Mouse (Mus musculus): ENCODE measurements around the gene Ccdc65. TPM values are rescaled to one million over a fixed set of nuclear protein-coding genes. Genes with fewer than 3 reads are reported as not detected.

The Ccdc65 gene
- polyA plus RNA-seq, 1 experiment = 158 TPM

- Histone ChIP-seq H3K27me3 (ENCODE audit: control insufficient read depth, insufficient read depth, low read length) (no peaks in the 10 kb centered on the region), H3K4me1 (ENCODE audit: control insufficient read depth, insufficient read depth, low read length) (peaks cover 6% of the 10 kb centered on the region), H3K4me3 (ENCODE audit: control insufficient read depth, low read depth, low read length) (no peak overlapping the region), H3K27ac (ENCODE audit: control insufficient read depth, insufficient read depth, low read depth, low read length) (no peak overlapping the region), H3K36me3 (ENCODE audit: control insufficient read depth, insufficient read depth, low read length) (no peaks in the 10 kb centered on the region)
- TF ChIP-seq POLR2A (IDR thresholded peaks at IDR 0.05; ENCODE audit: control insufficient read depth, low read depth, low read length) = no peak
- no peak for TF ChIP-seq CTCF (IDR thresholded peaks at IDR 0.05; ENCODE audit: control insufficient read depth, insufficient read depth, insufficient replicate concordance, low read depth, low read length)
These were observed 27.3 kb upstream of the Ccdc65 start for GRCm38 (mm10) chr15:98680660-98681059.

- no peak for TF ChIP-seq CTCF (IDR thresholded peaks at IDR 0.05; ENCODE audit: control insufficient read depth, insufficient read depth, insufficient replicate concordance, low read depth, low read length)
- H3K27ac ChIP-seq (ENCODE audit: control insufficient read depth, insufficient read depth, low read depth, low read length) = no peak overlapping the region
- peaks cover 4% of the 10 kb centered on the region for H3K4me1 ChIP-seq (ENCODE audit: control insufficient read depth, insufficient read depth, low read length)
- no peaks in the 10 kb centered on the region for H3K27me3 ChIP-seq (ENCODE audit: control insufficient read depth, insufficient read depth, low read length)
- H3K36me3 ChIP-seq (ENCODE audit: control insufficient read depth, insufficient read depth, low read length) = no peaks in the 10 kb centered on the region
- no peak overlapping the region for H3K4me3 ChIP-seq (ENCODE audit: control insufficient read depth, low read depth, low read length)
These were observed 26.4 kb upstream of the Ccdc65 start for GRCm38 (mm10) chr15:98681633-98682032.

GRCm38 (mm10) chr15:98683177-98683576 is 24.8 kb upstream of the Ccdc65 start:
- Histone ChIP-seq H3K27me3 (ENCODE audit: control insufficient read depth, insufficient read depth, low read length) (no peaks in the 10 kb centered on the region), H3K27ac (ENCODE audit: control insufficient read depth, insufficient read depth, low read depth, low read length) (no peak overlapping the region), H3K4me1 (ENCODE audit: control insufficient read depth, insufficient read depth, low read length) (no peaks in the 10 kb centered on the region), H3K36me3 (ENCODE audit: control insufficient read depth, insufficient read depth, low read length) (no peaks in the 10 kb centered on the region), H3K4me3 (ENCODE audit: control insufficient read depth, low read depth, low read length) (no peak overlapping the region)
- no peak for TF ChIP-seq CTCF (IDR thresholded peaks at IDR 0.05; ENCODE audit: control insufficient read depth, insufficient read depth, insufficient replicate concordance, low read depth, low read length)
- TF ChIP-seq POLR2A (IDR thresholded peaks at IDR 0.05; ENCODE audit: control insufficient read depth, low read depth, low read length) = no peak

- H3K4me3 ChIP-seq (ENCODE audit: control insufficient read depth, low read depth, low read length) = no peak overlapping the region
- no peaks in the 10 kb centered on the region for H3K36me3 ChIP-seq (ENCODE audit: control insufficient read depth, insufficient read depth, low read length)
- no peaks in the 10 kb centered on the region for H3K4me1 ChIP-seq (ENCODE audit: control insufficient read depth, insufficient read depth, low read length)
- TF ChIP-seq CTCF (IDR thresholded peaks at IDR 0.05; ENCODE audit: control insufficient read depth, insufficient read depth, insufficient replicate concordance, low read depth, low read length) (no peak), POLR2A (IDR thresholded peaks at IDR 0.05; ENCODE audit: control insufficient read depth, low read depth, low read length) (no peak)
- H3K27ac ChIP-seq (ENCODE audit: control insufficient read depth, insufficient read depth, low read depth, low read length) = no peak overlapping the region
- H3K27me3 ChIP-seq (ENCODE audit: control insufficient read depth, insufficient read depth, low read length) = no peaks in the 10 kb centered on the region
These were observed 24.3 kb upstream of the Ccdc65 start for GRCm38 (mm10) chr15:98683746-98684145.

GRCm38 (mm10) chr15:98685926-98686325 is 22.1 kb upstream of the Ccdc65 start:
- H3K36me3 ChIP-seq (ENCODE audit: control insufficient read depth, insufficient read depth, low read length) = no peaks in the 10 kb centered on the region
- H3K27ac ChIP-seq (ENCODE audit: control insufficient read depth, insufficient read depth, low read depth, low read length) = no peak overlapping the region
- H3K4me1 ChIP-seq (ENCODE audit: control insufficient read depth, insufficient read depth, low read length) = no peaks in the 10 kb centered on the region
- peak; percentile 56; the same call in 1 of the 2 replicates for TF ChIP-seq CTCF (IDR thresholded peaks at IDR 0.05; ENCODE audit: control insufficient read depth, insufficient read depth, insufficient replicate concordance, low read depth, low read length)
- TF ChIP-seq POLR2A (IDR thresholded peaks at IDR 0.05; ENCODE audit: control insufficient read depth, low read depth, low read length) = no peak
- no peaks in the 10 kb centered on the region for H3K27me3 ChIP-seq (ENCODE audit: control insufficient read depth, insufficient read depth, low read length)
- H3K4me3 ChIP-seq (ENCODE audit: control insufficient read depth, low read depth, low read length) = no peak overlapping the region

- no peaks in the 10 kb centered on the region for H3K4me1 ChIP-seq (ENCODE audit: control insufficient read depth, insufficient read depth, low read length)
- H3K27me3 ChIP-seq (ENCODE audit: control insufficient read depth, insufficient read depth, low read length) = no peaks in the 10 kb centered on the region
- H3K36me3 ChIP-seq (ENCODE audit: control insufficient read depth, insufficient read depth, low read length) = no peaks in the 10 kb centered on the region
- no peak for TF ChIP-seq CTCF (IDR thresholded peaks at IDR 0.05; ENCODE audit: control insufficient read depth, insufficient read depth, insufficient replicate concordance, low read depth, low read length)
- no peak for TF ChIP-seq POLR2A (IDR thresholded peaks at IDR 0.05; ENCODE audit: control insufficient read depth, low read depth, low read length)
- H3K27ac ChIP-seq (ENCODE audit: control insufficient read depth, insufficient read depth, low read depth, low read length) = no peak overlapping the region
- H3K4me3 ChIP-seq (ENCODE audit: control insufficient read depth, low read depth, low read length) = no peak overlapping the region
These were observed 18.3 kb upstream of the Ccdc65 start for GRCm38 (mm10) chr15:98689682-98690081.

- Histone ChIP-seq H3K36me3 (ENCODE audit: control insufficient read depth, insufficient read depth, low read length) (no peaks in the 10 kb centered on the region), H3K4me1 (ENCODE audit: control insufficient read depth, insufficient read depth, low read length) (peaks cover 12% of the 10 kb centered on the region), H3K4me3 (ENCODE audit: control insufficient read depth, low read depth, low read length) (no peak overlapping the region), H3K27ac (ENCODE audit: control insufficient read depth, insufficient read depth, low read depth, low read length) (no peak overlapping the region), H3K27me3 (ENCODE audit: control insufficient read depth, insufficient read depth, low read length) (no peaks in the 10 kb centered on the region)
- TF ChIP-seq POLR2A (IDR thresholded peaks at IDR 0.05; ENCODE audit: control insufficient read depth, low read depth, low read length) (no peak), CTCF (IDR thresholded peaks at IDR 0.05; ENCODE audit: control insufficient read depth, insufficient read depth, insufficient replicate concordance, low read depth, low read length) (no peak)
These were observed 16.4 kb upstream of the Ccdc65 start for GRCm38 (mm10) chr15:98691486-98692147.

Measured in testis, adult 2 months (tissue).